21 mouse cellular contexts compared by ENCODE assay signal in the genomic region with DNA sequence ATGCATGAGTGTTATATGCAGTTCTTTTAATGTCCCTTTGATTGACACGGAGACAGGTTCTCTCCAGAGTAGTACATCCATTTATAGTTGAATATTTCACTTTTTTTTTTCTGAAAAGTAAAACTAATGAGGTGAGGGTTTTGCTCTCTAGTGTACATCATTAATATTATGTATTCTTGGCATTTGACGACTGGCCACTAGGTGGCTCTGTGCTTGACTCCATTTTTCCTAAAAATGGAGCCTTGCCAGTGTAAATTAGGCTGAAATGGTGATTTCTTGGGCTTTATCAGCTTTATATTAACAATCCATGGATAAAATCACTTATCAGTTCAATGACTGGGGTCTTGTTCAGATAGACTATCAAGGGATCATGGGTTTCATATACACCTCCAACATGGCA.
A peak's percentile ranks its signal among the peaks of the same experiment; 100 is the strongest.
DNase-seq lines count a peak whose midpoint lies in the region; ATAC-seq and TF ChIP-seq lines count a peak whose summit lies in the region.
"Had no signal": no experiment of that assay in that cellular context is flagged by ENCODE, and none has a peak within 500 bp of the region (broad histone marks: within the 10 kb centered on the region; RNA-seq: fewer than 3 reads in every experiment).

No protein-coding gene starts in this region.

- H3K27ac ChIP-seq in forebrain, postnatal 0 days (ENCODE audit: low read depth, low read length) = no peak overlapping the region
- no peak overlapping the region for H3K27ac ChIP-seq in forebrain, embryonic 15.5 days (replicated peaks)
- H3K27ac ChIP-seq in layer of hippocampus, adult 2 months = no peak overlapping the region
- no peak overlapping the region for H3K27ac ChIP-seq in midbrain, postnatal 0 days (ENCODE audit: low read depth, low read length)
- no peak overlapping the region for H3K27ac ChIP-seq in midbrain, embryonic 11.5 days (ENCODE audit: low read depth, low read length)
- H3K27ac ChIP-seq: embryonic facial prominence, embryonic 13.5 days; liver, embryonic 13.5 days; neural tube, embryonic 12.5 days had no signal

- H3K27me3 ChIP-seq in forebrain, postnatal 0 days (ENCODE audit: insufficient read depth, low read length) = no peaks in the 10 kb centered on the region
- no peaks in the 10 kb centered on the region for H3K27me3 ChIP-seq in forebrain, embryonic 15.5 days
- no peaks in the 10 kb centered on the region for H3K27me3 ChIP-seq in midbrain, postnatal 0 days (ENCODE audit: insufficient read depth, low read length)
- H3K27me3 ChIP-seq in midbrain, embryonic 11.5 days (ENCODE audit: control insufficient read depth, insufficient read depth, low read length) = no peaks in the 10 kb centered on the region
- H3K27me3 ChIP-seq: embryonic facial prominence, embryonic 13.5 days; liver, embryonic 13.5 days; neural tube, embryonic 12.5 days had no signal

- no peak overlapping the region for H3K4me3 ChIP-seq in forebrain, postnatal 0 days (ENCODE audit: low read depth, low read length)
- no peak overlapping the region for H3K4me3 ChIP-seq in forebrain, embryonic 15.5 days
- H3K4me3 ChIP-seq in layer of hippocampus, adult 2 months = no peak overlapping the region
- H3K4me3 ChIP-seq in midbrain, postnatal 0 days (ENCODE audit: low read depth, low read length) = no peak overlapping the region
- H3K4me3 ChIP-seq in midbrain, embryonic 11.5 days (ENCODE audit: low read depth, low read length) = no peak overlapping the region
- H3K4me3 ChIP-seq: embryonic facial prominence, embryonic 13.5 days; liver, embryonic 13.5 days; neural tube, embryonic 12.5 days had no signal

- DNase-seq in forebrain, postnatal 0 days = no peak
- DNase-seq in layer of hippocampus, adult 2 months (ENCODE audit: low spot score in 2 of 2) = no peak
- DNase-seq in layer of hippocampus, adult 18-20 months (ENCODE audit: low spot score in 2 of 2) = no peak
- DNase-seq in midbrain, postnatal 0 days (ENCODE audit: low spot score) = no peak
- no peak for DNase-seq in midbrain, embryonic 11.5 days (ENCODE audit: low spot score, missing footprints)
- no peak for DNase-seq in cerebellum, postnatal 36 days
- DNase-seq: adrenal gland, postnatal 14 days; cerebellum, adult 9-11 months; heart, adult 11 months; kidney, adult 2 months; kidney, postnatal 14 days; layer of hippocampus, adult 9-11 months; liver, embryonic 13.5 days; lung, postnatal 14 days; right cerebral cortex, adult 18-20 months; thymus, postnatal 36 days had no signal

- TF ChIP-seq CTCF in forebrain, postnatal 0 days (IDR thresholded peaks at IDR 0.05; ENCODE audit: low read depth) = peak; percentile 32; the same call in 1 of the 2 replicates
- TF ChIP-seq CTCF in layer of hippocampus, adult 2 months (conservative IDR thresholded peaks at IDR 0.05) = peak; percentile 74
- TF ChIP-seq CTCF in midbrain, postnatal 0 days (IDR thresholded peaks at IDR 0.05) = peak; percentile 51

- ATAC-seq in forebrain, postnatal 0 days = no peak
- ATAC-seq in forebrain, embryonic 15.5 days (replicated peaks) = no peak
- ATAC-seq in midbrain, postnatal 0 days (ENCODE audit: low FRiP score) = no peak
- ATAC-seq in midbrain, embryonic 11.5 days (ENCODE audit: low FRiP score) = no peak
- ATAC-seq in granulocyte monocyte progenitor cell, adult 5-6 weeks (replicated peaks; ENCODE audit: poor library complexity, severe bottlenecking) = no peak
- ATAC-seq: activated CD4-positive, CD25-positive, alpha-beta regulatory T cell, adult 4 months had no signal

- no peak overlapping the region for H3K9ac ChIP-seq in forebrain, postnatal 0 days
- no peak overlapping the region for H3K9ac ChIP-seq in forebrain, embryonic 15.5 days (replicated peaks)
- H3K9ac ChIP-seq in midbrain, postnatal 0 days (replicated peaks; ENCODE audit: low read length, poor library complexity, severe bottlenecking) = no peak overlapping the region
- H3K9ac ChIP-seq in midbrain, embryonic 11.5 days (ENCODE audit: low read length) = no peak overlapping the region
- H3K9ac ChIP-seq: embryonic facial prominence, embryonic 13.5 days; liver, embryonic 13.5 days; neural tube, embryonic 12.5 days had no signal

- 47% methylated on average over 2 of the region's 2 CpGs for WGBS in forebrain, postnatal 0 days
- 48% methylated on average over 2 of the region's 2 CpGs for WGBS in forebrain, embryonic 15.5 days
- 42% methylated on average over 2 of the region's 2 CpGs for whole genome bisulfite sequencing in midbrain, postnatal 0 days
- 48% methylated on average over 2 of the region's 2 CpGs for WGBS in midbrain, embryonic 11.5 days

- H3K9me3 ChIP-seq in forebrain, postnatal 0 days (ENCODE audit: low read length) = no peaks in the 10 kb centered on the region
- H3K9me3 ChIP-seq in forebrain, embryonic 15.5 days = no peaks in the 10 kb centered on the region
- H3K9me3 ChIP-seq in midbrain, postnatal 0 days (ENCODE audit: low read length) = no peaks in the 10 kb centered on the region
- no peaks in the 10 kb centered on the region for H3K9me3 ChIP-seq in midbrain, embryonic 11.5 days (ENCODE audit: control insufficient read depth, low read length)
- H3K9me3 ChIP-seq: embryonic facial prominence, embryonic 13.5 days; liver, embryonic 13.5 days; neural tube, embryonic 12.5 days had no signal

- no peak overlapping the region for H3K4me2 ChIP-seq in forebrain, postnatal 0 days (ENCODE audit: low read depth)
- H3K4me2 ChIP-seq in forebrain, embryonic 15.5 days (replicated peaks) = no peak overlapping the region
- no peak overlapping the region for H3K4me2 ChIP-seq in midbrain, postnatal 0 days (ENCODE audit: low read depth, low read length, poor library complexity, severe bottlenecking)
- no peak overlapping the region for H3K4me2 ChIP-seq in midbrain, embryonic 11.5 days
- H3K4me2 ChIP-seq: embryonic facial prominence, embryonic 13.5 days; liver, embryonic 13.5 days; neural tube, embryonic 12.5 days had no signal

- no peaks in the 10 kb centered on the region for H3K36me3 ChIP-seq in forebrain, postnatal 0 days (ENCODE audit: insufficient read depth)
- H3K36me3 ChIP-seq in forebrain, embryonic 15.5 days = no peaks in the 10 kb centered on the region
- H3K36me3 ChIP-seq in midbrain, postnatal 0 days (ENCODE audit: insufficient read depth, low read length) = no peaks in the 10 kb centered on the region
- H3K36me3 ChIP-seq in midbrain, embryonic 11.5 days (ENCODE audit: control insufficient read depth, insufficient read depth, low read length) = no peaks in the 10 kb centered on the region
- H3K36me3 ChIP-seq: embryonic facial prominence, embryonic 13.5 days; liver, embryonic 13.5 days; neural tube, embryonic 12.5 days had no signal

- H3K4me1 ChIP-seq in forebrain, postnatal 0 days (ENCODE audit: insufficient read depth) = no peaks in the 10 kb centered on the region
- H3K4me1 ChIP-seq in forebrain, embryonic 15.5 days = no peaks in the 10 kb centered on the region
- H3K4me1 ChIP-seq in midbrain, postnatal 0 days (ENCODE audit: insufficient read depth, low read length) = no peaks in the 10 kb centered on the region
- H3K4me1 ChIP-seq in midbrain, embryonic 11.5 days (ENCODE audit: control insufficient read depth, insufficient read depth, low read length) = no peaks in the 10 kb centered on the region
- H3K4me1 ChIP-seq: embryonic facial prominence, embryonic 13.5 days; neural tube, embryonic 12.5 days had no signal
